Mouse (Mus musculus): ENCODE measurements around the gene Nckap5.

- no peak for TF ChIP-seq EP300 (IDR thresholded peaks at IDR 0.05; ENCODE audit: low read depth in 1 of 2, low read length in 2 of 2)
- no peak for TF ChIP-seq POLR2A (IDR thresholded peaks at IDR 0.05; ENCODE audit: control insufficient read depth in 1 of 2, insufficient read depth in 1 of 2, low read depth in 1 of 2, low read length in 2 of 2, poor library complexity in 1 of 2)
- TF ChIP-seq POLR2AphosphoS2 (IDR thresholded peaks at IDR 0.05; ENCODE audit: low read length): no peak
- no peak for TF ChIP-seq CTCF (IDR thresholded peaks at IDR 0.05 in 2 of 3, conservative IDR thresholded peaks at IDR 0.05 in 1 of 3; ENCODE audit: control insufficient read depth in 1 of 3, insufficient read depth in 1 of 3, low read depth in 2 of 3, low read length in 3 of 3, poor library complexity in 1 of 3, severe bottlenecking in 1 of 3)
- no peak for TF ChIP-seq CHD1 (IDR thresholded peaks at IDR 0.05; ENCODE audit: low read depth, low read length)
- TF ChIP-seq NELFE (IDR thresholded peaks at IDR 0.05; ENCODE audit: low read depth, low read length): no peak
- TF ChIP-seq MEF2A (IDR thresholded peaks at IDR 0.05; ENCODE audit: extremely low read depth, insufficient replicate concordance, low read depth, low read length, poor library complexity, severe bottlenecking): no peak
- no peak for TF ChIP-seq POLR2AphosphoS5 (IDR thresholded peaks at IDR 0.05; ENCODE audit: borderline replicate concordance, low read depth, low read length)
- no peak for TF ChIP-seq TCF12 (IDR thresholded peaks at IDR 0.05; ENCODE audit: low read depth, low read length)
- TF ChIP-seq SIN3A (IDR thresholded peaks at IDR 0.05; ENCODE audit: low read length): no peak
- no peak for TF ChIP-seq ELF1 (IDR thresholded peaks at IDR 0.05; ENCODE audit: low read depth, low read length)
- TF ChIP-seq JUND (IDR thresholded peaks at IDR 0.05; ENCODE audit: low read depth, low read length): no peak
- no peak for TF ChIP-seq MAZ (IDR thresholded peaks at IDR 0.05; ENCODE audit: low read depth, low read length)
- no peak for TF ChIP-seq ZMIZ1 (IDR thresholded peaks at IDR 0.05; ENCODE audit: low read depth, low read length)
Observed at GRCm38 (mm10) chr1:126461527-126462354, 368.9 kb downstream of the Nckap5 start.

Data from MEL (cell line).